Mouse (Mus musculus) liver, embryonic 13.5 days (tissue): ENCODE results near the gene Fbxl13. TPM values are rescaled to one million over a fixed set of nuclear protein-coding genes. Genes with fewer than 3 reads are reported as not detected.

ENCODE experiments used
- ATAC-seq: fragments of 200-750 bp; cut with Nextera tagmentation; 2 replicates; pipeline ENCODE4 v1.8.0; 2017; ENCODE audit warnings: low read depth, mild to moderate bottlenecking, moderate number of reproducible peaks, moderate library complexity
- DNase-seq: peaks from one replicate; pipeline ENCODE4 v3.0.0; 2022
- H3K27ac ChIP-seq: fragments of 300-500 bp; sonication (generic); 2 replicates; pipeline ENCODE4 v1.5.1; 2015; ENCODE audit warnings: moderate library complexity, mild to moderate bottlenecking, inconsistent platforms
- H3K27me3 ChIP-seq: fragments of 300-500 bp; sonication (generic); 2 replicates; pipeline ENCODE4 v1.6.1; 2015; ENCODE audit warnings: mild to moderate bottlenecking, inconsistent platforms
- H3K36me3 ChIP-seq: fragments of 300-500 bp; sonication (generic); 2 replicates; pipeline ENCODE4 v1.6.1; 2015; ENCODE audit warnings: mild to moderate bottlenecking, inconsistent platforms
- H3K4me1 ChIP-seq: fragments of 300-500 bp; sonication (generic); replicated peaks from 2 replicates; pipeline ENCODE4 v1.6.1; 2015; ENCODE audit warnings: inconsistent platforms
- H3K4me2 ChIP-seq: fragments of 300-500 bp; sonication (generic); 2 replicates; pipeline ENCODE4 v1.6.1; 2015; ENCODE audit warnings: inconsistent platforms, mild to moderate bottlenecking, moderate library complexity
- H3K4me3 ChIP-seq: fragments of 300-500 bp; sonication (generic); replicated peaks from 2 replicates; pipeline ENCODE4 v1.5.1; 2015; ENCODE audit warnings: mild to moderate bottlenecking, inconsistent platforms
- H3K9ac ChIP-seq: fragments of 300-500 bp; sonication (generic); 2 replicates; pipeline ENCODE4 v1.6.1; 2015; ENCODE audit warnings: mild to moderate bottlenecking, inconsistent platforms
- H3K9me3 ChIP-seq: fragments of 300-500 bp; sonication (generic); replicated peaks from 2 replicates; pipeline ENCODE4 v1.6.1; 2016; ENCODE audit warnings: inconsistent platforms
- WGBS: fragments of 180-500 bp; shearing (Covaris S2); methylation state at CpG from one replicate; pipeline ENCODE4 v1.1.7; 2015; ENCODE audit not compliant: insufficient replicate concordance; 5-methylcytosine and 5-hydroxymethylcytosine counted together
- polyA plus RNA-seq: library from polyadenylated mRNA; unstranded; fragments of >200 nt; fragmentation: Nextera tagmentation; extraction: Ambion mirVana; gene quantifications from 2 replicates; pipeline ENCODE4 v1.2.1, GENCODE M21; 2015

Fbxl13 gene
- polyA plus RNA-seq, 1 experiment from 2014 or later: 0.13 TPM

- H3K27ac ChIP-seq: no peak overlapping the region
- no peak for DNase-seq
- 79% methylated on average over 6 of the region's 6 CpGs for WGBS
These were observed 163.9 kb downstream of the Fbxl13 start for GRCm38 (mm10) chr5:21481521-21481920.

GRCm38 (mm10) chr5:21479746-21480145 lies 165.7 kb downstream of the Fbxl13 start:
- 61% methylated on average over 5 of the region's 5 CpGs for WGBS
- DNase-seq: no peak
- ATAC-seq: no peak
- Histone ChIP-seq H3K36me3 (peaks cover 15% of the 10 kb centered on the region), H3K9ac (no peak overlapping the region), H3K4me2 (no peak overlapping the region), H3K4me1 (no peaks in the 10 kb centered on the region), H3K9me3 (no peaks in the 10 kb centered on the region), H3K4me3 (no peak overlapping the region), H3K27ac (no peak overlapping the region), H3K27me3 (no peaks in the 10 kb centered on the region)

More at GRCm38 (mm10) chr5:21481521-21481920, 163.9 kb downstream of the Fbxl13 start:
- no peak for ATAC-seq
- H3K9me3 ChIP-seq: no peaks in the 10 kb centered on the region
- H3K4me3 ChIP-seq: no peak overlapping the region
- H3K9ac ChIP-seq: no peak overlapping the region
- no peaks in the 10 kb centered on the region for H3K4me1 ChIP-seq
- H3K27me3 ChIP-seq: no peaks in the 10 kb centered on the region
- H3K36me3 ChIP-seq: peaks cover 15% of the 10 kb centered on the region
- no peak overlapping the region for H3K4me2 ChIP-seq

GRCm38 (mm10) chr5:21478428-21478827 lies 167.0 kb downstream of the Fbxl13 start:
- 85% methylated on average over 5 of the region's 5 CpGs for WGBS
- Histone ChIP-seq H3K27ac (no peak overlapping the region), H3K9ac (no peak overlapping the region), H3K27me3 (no peaks in the 10 kb centered on the region), H3K4me3 (no peak overlapping the region), H3K9me3 (no peaks in the 10 kb centered on the region), H3K36me3 (peaks cover 15% of the 10 kb centered on the region), H3K4me2 (no peak overlapping the region), H3K4me1 (no peaks in the 10 kb centered on the region)
- DNase-seq (no peak), ATAC-seq (no peak)

- no peak for DNase-seq
- Histone ChIP-seq H3K27me3 (no peaks in the 10 kb centered on the region), H3K4me1 (no peaks in the 10 kb centered on the region), H3K36me3 (0 out of 2 replicates have a peak, but pooled peaks cover 5% of the 10 kb centered on the region), H3K4me3 (no peak overlapping the region), H3K27ac (no peak overlapping the region), H3K9ac (no peak overlapping the region), H3K4me2 (no peak overlapping the region), H3K9me3 (no peaks in the 10 kb centered on the region)
- 82% methylated on average over 12 of the region's 12 CpGs for WGBS
- ATAC-seq: no peak
These were observed 177.3 kb downstream of the Fbxl13 start for GRCm38 (mm10) chr5:21468100-21468499.

- H3K4me2 ChIP-seq: no peak overlapping the region
- H3K27ac ChIP-seq: no peak overlapping the region
- DNase-seq (no peak), ATAC-seq (no peak)
- WGBS: 77% methylated on average over 7 of the region's 7 CpGs
- no peak overlapping the region for H3K9ac ChIP-seq
- H3K4me3 ChIP-seq: no peak overlapping the region
- no peaks in the 10 kb centered on the region for H3K27me3 ChIP-seq
- H3K36me3 ChIP-seq: 0 out of 2 replicates have a peak, but pooled peaks cover 5% of the 10 kb centered on the region
- H3K4me1 ChIP-seq: no peaks in the 10 kb centered on the region
- no peaks in the 10 kb centered on the region for H3K9me3 ChIP-seq
These were observed 178.0 kb downstream of the Fbxl13 start for GRCm38 (mm10) chr5:21467387-21467786.

- Histone ChIP-seq H3K9me3 (no peaks in the 10 kb centered on the region), H3K27ac (no peak overlapping the region), H3K27me3 (no peaks in the 10 kb centered on the region), H3K4me3 (no peak overlapping the region), H3K9ac (no peak overlapping the region), H3K36me3 (peaks cover 13% of the 10 kb centered on the region; the same call in 1 of the 2 replicates), H3K4me1 (no peaks in the 10 kb centered on the region), H3K4me2 (no peak overlapping the region)
- 70% methylated on average over 8 of the region's 8 CpGs for WGBS
- DNase-seq: no peak
- no peak for ATAC-seq
These were observed 204.5 kb downstream of the Fbxl13 start for GRCm38 (mm10) chr5:21440833-21441530.

GRCm38 (mm10) chr5:21439446-21440110 lies 205.9 kb downstream of the Fbxl13 start:
- ATAC-seq (no peak), DNase-seq (no peak)
- Histone ChIP-seq H3K4me3 (no peak overlapping the region), H3K27me3 (no peaks in the 10 kb centered on the region), H3K4me1 (no peaks in the 10 kb centered on the region), H3K9me3 (no peaks in the 10 kb centered on the region), H3K4me2 (no peak overlapping the region), H3K36me3 (peaks cover 13% of the 10 kb centered on the region; the same call in 1 of the 2 replicates), H3K27ac (no peak overlapping the region), H3K9ac (no peak overlapping the region)
- 80% methylated on average over 7 of the region's 7 CpGs for WGBS

GRCm38 (mm10) chr5:21438428-21438827 lies 207.0 kb downstream of the Fbxl13 start:
- no peak for DNase-seq
- no peak overlapping the region for H3K4me2 ChIP-seq
- H3K27ac ChIP-seq: no peak overlapping the region
- H3K4me3 ChIP-seq: no peak overlapping the region
- no peaks in the 10 kb centered on the region for H3K9me3 ChIP-seq
- no peaks in the 10 kb centered on the region for H3K27me3 ChIP-seq
- no peak overlapping the region for H3K9ac ChIP-seq
- H3K36me3 ChIP-seq: peaks cover 13% of the 10 kb centered on the region; the same call in 1 of the 2 replicates
- H3K4me1 ChIP-seq: no peaks in the 10 kb centered on the region
- no peak for ATAC-seq
- WGBS: 81% methylated on average over 9 of the region's 9 CpGs

GRCm38 (mm10) chr5:21436471-21436975 lies 208.9 kb downstream of the Fbxl13 start:
- ATAC-seq (no peak), DNase-seq (no peak)
- H3K9me3 ChIP-seq: no peaks in the 10 kb centered on the region
- no peak overlapping the region for H3K4me2 ChIP-seq
- no peak overlapping the region for H3K27ac ChIP-seq
- H3K36me3 ChIP-seq: peaks cover 5% of the 10 kb centered on the region; the same call in 1 of the 2 replicates
- no peaks in the 10 kb centered on the region for H3K27me3 ChIP-seq
- WGBS: 77% methylated on average over 8 of the region's 8 CpGs
- no peak overlapping the region for H3K4me3 ChIP-seq
- no peaks in the 10 kb centered on the region for H3K4me1 ChIP-seq
- H3K9ac ChIP-seq: no peak overlapping the region

- H3K9me3 ChIP-seq: no peaks in the 10 kb centered on the region
- no peak overlapping the region for H3K27ac ChIP-seq
- no peak for DNase-seq
- H3K27me3 ChIP-seq: no peaks in the 10 kb centered on the region
- H3K4me1 ChIP-seq: peaks cover under 1% of the 10 kb centered on the region; the same call in 1 of the 2 replicates
- H3K9ac ChIP-seq: no peak overlapping the region
- 75% methylated on average over 11 of the region's 11 CpGs for WGBS
- peaks cover 1% of the 10 kb centered on the region; the same call in 1 of the 2 replicates for H3K36me3 ChIP-seq
- no peak overlapping the region for H3K4me3 ChIP-seq
- no peak overlapping the region for H3K4me2 ChIP-seq
- ATAC-seq: no peak
These were observed 211.1 kb downstream of the Fbxl13 start for GRCm38 (mm10) chr5:21434148-21434929.
